ENCODE assay signal across 9 mouse cellular contexts in the genomic region with DNA sequence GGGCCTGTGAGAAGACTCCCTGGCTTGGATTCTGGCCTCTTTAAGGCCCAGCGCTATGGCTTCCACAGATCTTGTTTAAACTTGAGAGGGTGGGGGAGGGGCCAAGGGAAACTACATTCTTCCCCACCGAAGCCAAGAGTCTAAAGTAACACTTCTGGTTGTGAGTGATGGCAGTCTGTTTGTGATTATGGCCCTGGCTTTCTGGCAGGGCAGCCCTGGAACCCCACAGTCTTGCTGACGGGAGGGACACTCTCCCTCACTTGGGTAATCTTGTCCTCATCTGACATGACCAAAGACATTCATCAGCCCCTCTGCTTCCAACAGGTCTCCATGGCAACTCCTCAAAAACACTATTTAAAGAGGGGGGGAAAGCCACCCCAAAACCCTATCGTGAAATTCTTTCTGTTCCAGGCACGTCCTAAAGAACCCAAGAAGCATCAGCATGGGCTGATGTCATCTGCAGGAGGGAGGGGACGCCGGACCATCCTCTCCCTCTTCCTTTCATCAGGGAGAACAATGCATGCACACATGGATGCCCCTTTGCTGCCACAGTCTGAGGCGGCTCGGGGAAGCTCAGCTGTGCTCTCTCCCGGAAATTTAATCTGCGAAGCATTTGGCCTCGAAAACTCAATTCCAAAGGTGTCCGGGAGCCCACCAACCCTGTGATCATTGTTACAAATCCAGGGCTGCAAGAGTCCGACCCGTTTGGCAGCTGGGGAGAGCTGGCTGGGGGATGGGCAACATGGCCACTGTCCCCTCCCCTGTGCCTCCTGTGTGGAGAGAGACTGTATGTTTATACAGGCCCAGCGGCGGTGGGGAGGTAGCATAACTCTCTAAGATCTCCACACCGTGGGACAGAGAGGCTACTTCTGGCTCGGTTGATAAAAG.
DNase-seq lines count a peak whose midpoint lies in the region; ATAC-seq lines count a peak whose summit lies in the region.
"Had no signal": no experiment of that assay in that cellular context is flagged by ENCODE, and none has a peak within 500 bp of the region (broad histone marks: within the 10 kb centered on the region; RNA-seq: fewer than 3 reads in every experiment).

No protein-coding gene starts in this region.

- H3K4me1 ChIP-seq in intestine, embryonic 15.5 days (replicated peaks): peaks cover 29% of the 10 kb centered on the region
- H3K4me1 ChIP-seq: megakaryocyte, embryonic 14.5 days had no signal

- no peak overlapping the region for H3K9ac ChIP-seq in intestine, embryonic 15.5 days

- DNase-seq in heart, postnatal 4 days: peak; percentile 41
- no peak for DNase-seq in heart, adult 8-10 months (ENCODE audit: low spot score)
- DNase-seq in embryo, embryonic 9.5 days (ENCODE audit: extremely low spot score): peak; percentile 80
- peak; percentile 70 for DNase-seq in neural tube, embryonic 10.5 days (ENCODE audit: extremely low spot score, low spot score)
- no peak for DNase-seq in adrenal gland, postnatal 4 days (ENCODE audit: low spot score in 2 of 2)
- DNase-seq in testis, postnatal 10 days (ENCODE audit: low spot score): no peak
- DNase-seq in thymus, adult 18-20 months: no peak

- H3K27me3 ChIP-seq in intestine, embryonic 15.5 days (replicated peaks): no peaks in the 10 kb centered on the region

- H3K9me3 ChIP-seq in intestine, embryonic 15.5 days: no peaks in the 10 kb centered on the region
- H3K9me3 ChIP-seq: megakaryocyte, embryonic 14.5 days had no signal

- no peaks in the 10 kb centered on the region for H3K36me3 ChIP-seq in intestine, embryonic 15.5 days

- H3K27ac ChIP-seq in intestine, embryonic 15.5 days: peak overlapping the region; percentile 70

- H3K4me2 ChIP-seq in intestine, embryonic 15.5 days (replicated peaks): peak overlapping the region; percentile 32

- no peak overlapping the region for H3K4me3 ChIP-seq in intestine, embryonic 15.5 days (replicated peaks)
- H3K4me3 ChIP-seq: megakaryocyte, embryonic 14.5 days had no signal

- WGBS in intestine, embryonic 15.5 days: 20% methylated on average over 19 of the region's 19 CpGs

- peak; percentile 70 for ATAC-seq in intestine, embryonic 15.5 days

Comparison
In these comparisons a context has a peak if more than half of its experiments do, and no peak if none do; other contexts are left out.
1. DNase-seq: peak in heart, postnatal 4 days (single experiment), embryo, embryonic 9.5 days (single experiment) and neural tube, embryonic 10.5 days (single experiment); none in heart, adult 8-10 months (single experiment), adrenal gland, postnatal 4 days (0 of 2), testis, postnatal 10 days (single experiment) and thymus, adult 18-20 months (0 of 2).